Mouse (Mus musculus) liver, embryonic 16.5 days (tissue): ENCODE results near the gene Nelfe. TPM values are rescaled to one million over a fixed set of nuclear protein-coding genes. Genes with fewer than 3 reads are reported as not detected.

Experiments used
- ATAC-seq: fragments of 200-750 bp; cut with Nextera tagmentation; 2 replicates; pipeline ENCODE4 v1.8.0; 2017; ENCODE audit warnings: low read depth, mild to moderate bottlenecking, moderate number of reproducible peaks, moderate library complexity
- H3K27ac ChIP-seq: fragments of 300-500 bp; sonication (generic); 2 replicates; pipeline ENCODE4 v1.5.1; 2014; ENCODE audit warnings: mild to moderate bottlenecking, low read length
- H3K27me3 ChIP-seq: fragments of 300-500 bp; sonication (generic); 2 replicates; pipeline ENCODE4 v1.6.1; 2014; ENCODE audit warnings: low read depth, low read length, mixed read lengths; ENCODE audit not compliant: control insufficient read depth, insufficient read depth
- H3K36me3 ChIP-seq: fragments of 300-500 bp; sonication (generic); 2 replicates; pipeline ENCODE4 v1.6.1; 2014; ENCODE audit warnings: mild to moderate bottlenecking; ENCODE audit not compliant: control insufficient read depth, insufficient read depth
- H3K4me1 ChIP-seq: fragments of 300-500 bp; sonication (generic); 2 replicates; pipeline ENCODE4 v1.6.1; 2014; ENCODE audit warnings: low read depth, low read length, mixed read lengths; ENCODE audit not compliant: control insufficient read depth
- H3K4me2 ChIP-seq: fragments of 300-500 bp; sonication (generic); 2 replicates; pipeline ENCODE4 v1.6.1; 2014; ENCODE audit warnings: low read depth, low read length, mixed read lengths
- H3K4me3 ChIP-seq: fragments of 300-500 bp; sonication (generic); 2 replicates; pipeline ENCODE4 v1.5.1; 2014; ENCODE audit warnings: low read depth, mild to moderate bottlenecking, low read length
- H3K9ac ChIP-seq: fragments of 300-500 bp; sonication (generic); 2 replicates; pipeline ENCODE4 v1.6.1; 2014; ENCODE audit warnings: low read depth, low read length
- H3K9me3 ChIP-seq: fragments of 300-500 bp; sonication (generic); replicated peaks from 2 replicates; pipeline ENCODE4 v1.6.1; 2016; ENCODE audit warnings: low read length; ENCODE audit not compliant: control insufficient read depth
- WGBS: fragments of 180-500 bp; shearing (Covaris S2); extraction: QIAGEN DNeasy Blood & Tissue Kit; methylation state at CpG from one replicate; pipeline ENCODE4 v1.1.7; 2014; ENCODE audit not compliant: insufficient replicate concordance; 5-methylcytosine and 5-hydroxymethylcytosine counted together
- polyA plus RNA-seq: library from polyadenylated mRNA; unstranded; fragments of >200 nt; fragmentation: Nextera tagmentation; extraction: Ambion mirVana; gene quantifications from 2 replicates; pipeline ENCODE4 v1.2.1, GENCODE M21; 2015

The Nelfe gene
- polyA plus RNA-seq, 1 experiment from 2014 or later = 41.4 TPM

DNA sequence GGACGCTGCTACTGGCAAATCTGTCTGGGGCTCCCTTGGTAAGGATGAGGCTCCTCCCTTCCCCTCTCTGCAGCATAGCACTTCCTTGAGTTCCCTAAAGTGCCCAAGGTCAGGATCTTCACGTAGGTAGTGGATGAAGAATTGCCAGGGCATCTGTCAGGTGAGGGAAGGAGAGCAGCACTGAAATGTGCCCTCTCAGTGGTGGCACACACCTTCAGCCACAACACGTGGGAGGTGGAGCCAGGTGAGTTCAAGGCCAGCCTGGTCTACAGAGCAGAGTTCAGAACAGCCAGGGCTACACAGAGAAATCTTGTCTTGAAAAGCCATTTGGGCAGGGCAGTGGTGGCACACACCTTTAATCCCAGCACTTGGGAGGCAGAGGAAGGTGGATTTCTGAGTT, 4.6 kb downstream of the Nelfe start:
- no peak for ATAC-seq
- no peak overlapping the region for H3K27ac ChIP-seq
- H3K9ac ChIP-seq = no peak overlapping the region
- WGBS = 69% methylated on average over 3 of the region's 3 CpGs
- H3K4me2 ChIP-seq = no peak overlapping the region
- peaks cover 19% of the 10 kb centered on the region for H3K4me1 ChIP-seq
- no peaks in the 10 kb centered on the region for H3K27me3 ChIP-seq
- no peak overlapping the region for H3K4me3 ChIP-seq
- peaks cover 30% of the 10 kb centered on the region for H3K36me3 ChIP-seq
- H3K9me3 ChIP-seq = no peaks in the 10 kb centered on the region

DNA sequence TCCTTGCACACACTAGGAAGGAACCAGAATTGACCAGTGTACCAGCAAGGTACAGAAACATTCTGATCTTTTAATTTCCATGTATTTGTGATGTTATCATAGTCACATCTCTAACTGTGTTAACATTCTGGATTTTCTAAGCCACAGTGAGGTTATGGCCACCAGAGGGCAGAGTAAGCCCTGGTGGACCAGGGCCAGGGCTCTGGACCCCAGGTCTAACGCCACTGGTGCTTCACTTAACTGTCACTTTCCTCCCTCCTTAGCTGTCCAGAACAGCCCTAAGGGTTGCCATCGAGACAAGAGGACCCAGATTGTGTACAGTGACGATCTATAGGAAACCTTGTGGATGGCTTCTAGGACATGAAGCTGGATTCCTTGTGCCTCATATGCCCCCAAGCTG, 5.6 kb downstream of the Nelfe start:
- H3K27ac ChIP-seq = no peak overlapping the region
- H3K4me3 ChIP-seq = no peak overlapping the region
- H3K9me3 ChIP-seq = no peaks in the 10 kb centered on the region
- H3K9ac ChIP-seq = no peak overlapping the region
- WGBS = 34% methylated on average over 3 of the region's 3 CpGs
- peaks cover 16% of the 10 kb centered on the region for H3K4me1 ChIP-seq
- peaks cover 30% of the 10 kb centered on the region for H3K36me3 ChIP-seq
- no peaks in the 10 kb centered on the region for H3K27me3 ChIP-seq
- no peak for ATAC-seq
- no peak overlapping the region for H3K4me2 ChIP-seq

DNA sequence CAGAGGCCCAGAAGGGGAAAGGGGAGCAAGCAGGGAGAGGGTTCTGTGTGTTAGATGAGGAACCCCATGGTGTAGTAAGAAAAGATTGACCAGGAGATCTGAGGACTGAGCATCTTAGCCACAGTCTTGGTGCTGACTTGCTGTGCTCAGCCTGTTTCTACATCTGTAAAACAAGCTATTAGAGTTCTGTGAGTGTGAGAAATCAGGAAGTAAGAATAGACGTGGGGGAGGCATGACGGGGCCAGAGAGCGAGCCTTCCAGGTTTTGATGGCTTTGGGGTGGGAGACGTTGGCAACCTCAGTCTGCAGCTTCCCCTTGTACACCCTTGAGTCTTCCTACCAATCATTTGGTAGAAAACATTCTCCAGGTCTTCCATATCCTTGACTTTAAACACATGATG, 8.5 kb downstream of the Nelfe start:
- no peak overlapping the region for H3K4me2 ChIP-seq
- H3K27ac ChIP-seq = no peak overlapping the region
- H3K4me3 ChIP-seq = no peak overlapping the region
- H3K9ac ChIP-seq = no peak overlapping the region
- WGBS = 45% methylated on average over 4 of the region's 4 CpGs
- ATAC-seq = no peak
- H3K36me3 ChIP-seq = peaks cover 25% of the 10 kb centered on the region
- H3K9me3 ChIP-seq = no peaks in the 10 kb centered on the region
- no peaks in the 10 kb centered on the region for H3K27me3 ChIP-seq
- peaks cover 4% of the 10 kb centered on the region; the same call in 1 of the 2 replicates for H3K4me1 ChIP-seq

DNA sequence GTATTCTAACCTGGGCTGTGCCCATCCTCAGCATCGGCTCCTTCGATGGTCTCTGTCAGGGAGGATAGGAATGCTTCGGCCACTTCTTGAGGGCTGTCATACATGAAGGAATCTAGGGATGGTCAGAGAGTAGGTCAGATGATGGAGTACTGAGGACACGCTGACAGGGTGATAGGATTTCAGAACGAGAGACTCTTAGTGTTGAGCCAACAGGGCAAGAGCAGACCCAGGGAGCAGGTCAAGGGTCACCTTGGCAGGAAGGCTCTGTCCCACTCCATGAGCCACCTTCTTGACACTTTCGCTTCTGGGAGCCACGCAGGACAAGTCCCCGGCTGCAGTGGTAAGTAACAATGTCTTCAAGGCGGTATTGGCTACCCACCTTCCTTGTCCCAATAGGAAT, 10.3 kb downstream of the Nelfe start:
- peaks cover 4% of the 10 kb centered on the region; the same call in 1 of the 2 replicates for H3K4me1 ChIP-seq
- H3K36me3 ChIP-seq = peaks cover 15% of the 10 kb centered on the region
- 67% methylated on average over 9 of the region's 9 CpGs for WGBS
- ATAC-seq = no peak
- H3K4me2 ChIP-seq = peak overlapping the region; percentile 43
- no peaks in the 10 kb centered on the region for H3K9me3 ChIP-seq
- H3K9ac ChIP-seq = no peak overlapping the region
- H3K4me3 ChIP-seq = peak overlapping the region; percentile 54; the same call in 1 of the 2 replicates
- H3K27me3 ChIP-seq = no peaks in the 10 kb centered on the region
- H3K27ac ChIP-seq = no peak overlapping the region

DNA sequence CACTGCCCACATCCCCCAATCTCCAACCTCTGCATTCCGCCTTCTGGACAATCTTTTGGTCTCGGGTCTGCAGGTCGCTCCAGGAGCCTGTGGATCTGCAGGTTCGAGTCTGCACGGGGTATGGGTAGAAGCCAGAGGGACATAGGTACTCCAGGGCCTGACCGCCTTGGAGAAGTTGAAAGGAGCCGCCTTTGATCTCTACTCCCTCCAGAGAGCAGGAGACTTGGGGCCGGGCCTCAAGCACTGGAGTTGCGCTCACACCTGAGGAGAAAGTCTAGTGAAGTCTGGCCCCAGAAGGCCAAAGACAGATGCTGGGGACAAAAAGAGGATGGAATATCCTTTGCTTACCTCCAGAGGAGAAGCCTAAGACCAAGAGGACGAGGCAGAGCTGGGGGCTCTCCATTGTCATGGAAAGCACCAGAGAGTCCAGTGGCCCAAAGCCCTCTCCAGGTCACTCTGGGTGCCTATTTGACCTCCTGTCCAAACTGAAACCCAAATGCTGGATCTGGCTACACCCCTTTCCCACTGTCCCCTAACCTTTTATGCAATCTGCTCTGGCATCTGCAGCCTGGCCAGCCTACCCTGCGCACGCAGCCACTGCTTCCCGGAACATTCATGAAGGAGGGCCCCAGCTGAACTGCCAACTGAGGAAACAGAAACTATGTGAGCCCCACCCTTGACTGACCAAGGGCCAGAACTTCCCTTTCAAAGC, 11.7 kb downstream of the Nelfe start:
- Histone ChIP-seq H3K27ac (peak overlapping the region; percentile 77), H3K9me3 (no peaks in the 10 kb centered on the region), H3K9ac (peak overlapping the region; percentile 33), H3K4me3 (peak overlapping the region; percentile 54), H3K4me2 (peak overlapping the region; percentile 43), H3K27me3 (no peaks in the 10 kb centered on the region), H3K4me1 (peaks cover 4% of the 10 kb centered on the region; the same call in 1 of the 2 replicates), H3K36me3 (peaks cover 2% of the 10 kb centered on the region; the same call in 1 of the 2 replicates)
- peak; percentile 83 for ATAC-seq
- 47% methylated on average over 13 of the region's 13 CpGs for WGBS

DNA sequence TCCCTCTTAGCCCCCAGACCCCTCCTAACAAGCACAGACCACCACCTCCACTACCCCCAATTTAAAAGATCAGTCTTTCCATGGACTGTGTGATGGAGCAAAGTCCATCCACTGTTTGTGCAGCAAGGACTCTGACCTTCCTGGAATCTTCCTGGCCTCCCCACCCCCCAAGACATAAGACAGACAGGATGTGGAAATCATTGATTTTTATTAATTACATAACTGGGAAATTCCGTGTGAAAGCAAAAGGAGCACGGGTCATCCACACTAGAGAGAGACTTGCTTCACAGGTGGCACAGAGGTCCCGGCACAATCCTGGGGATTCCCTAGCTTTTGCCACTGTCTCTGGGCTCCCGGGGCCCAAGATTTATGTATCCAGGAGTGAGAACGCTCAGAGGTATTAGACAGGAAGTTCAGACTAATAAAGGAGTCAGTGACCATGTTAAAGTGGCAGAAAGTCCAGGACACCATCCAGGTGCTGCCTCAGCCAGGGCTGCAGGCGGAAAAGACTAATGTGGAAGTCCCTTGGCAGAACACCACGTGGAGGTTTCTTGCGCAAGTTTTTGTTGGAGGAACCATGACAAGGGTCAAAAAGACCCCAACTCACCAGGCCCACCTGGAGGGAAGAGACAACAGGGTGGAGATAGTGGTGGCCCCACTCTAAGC, 12.4 kb downstream of the Nelfe start, which contains the start of gene Cfb:
Gene Cfb (minus strand): TSS at position 103 of the 666 bp plus-strand sequence.
- Histone ChIP-seq H3K27me3 (no peaks in the 10 kb centered on the region), H3K4me1 (peaks cover 4% of the 10 kb centered on the region; the same call in 1 of the 2 replicates), H3K9ac (peak within 1 kb of the TSS; percentile 33), H3K9me3 (no peaks in the 10 kb centered on the region), H3K27ac (peak within 1 kb of the TSS; percentile 77), H3K36me3 (no peaks in the 10 kb centered on the region), H3K4me2 (peak within 1 kb of the TSS; percentile 43), H3K4me3 (peak within 1 kb of the TSS; percentile 54)
- peak; percentile 73 for ATAC-seq
- 36% methylated on average over 8 of the region's 8 CpGs for WGBS

DNA sequence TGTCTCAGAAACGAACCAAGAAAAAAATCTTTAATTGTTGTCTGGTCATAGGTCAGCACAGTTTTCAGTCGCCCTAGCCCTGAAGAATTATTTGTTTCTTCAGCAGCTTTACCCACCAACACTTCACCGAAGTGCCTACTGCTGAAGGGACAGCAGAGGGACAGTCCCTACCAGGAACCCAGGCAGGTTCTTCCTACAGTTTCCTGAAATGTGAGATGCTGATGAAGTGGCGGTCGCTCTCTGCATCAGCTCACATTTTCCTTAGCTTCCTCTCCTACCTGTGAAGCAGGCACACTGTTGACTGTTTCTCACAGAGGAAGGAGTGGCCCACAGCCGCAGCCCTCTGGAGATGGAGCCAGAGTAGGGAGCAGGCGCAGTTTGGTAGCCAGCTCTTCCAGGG, 15.8 kb downstream of the Nelfe start:
- no peaks in the 10 kb centered on the region for H3K9me3 ChIP-seq
- no peak overlapping the region for H3K4me3 ChIP-seq
- no peaks in the 10 kb centered on the region for H3K27me3 ChIP-seq
- no peak overlapping the region for H3K27ac ChIP-seq
- no peak overlapping the region for H3K9ac ChIP-seq
- H3K4me1 ChIP-seq = no peaks in the 10 kb centered on the region; the same call in 1 of the 2 replicates
- WGBS = 52% methylated on average over 7 of the region's 7 CpGs
- H3K36me3 ChIP-seq = no peaks in the 10 kb centered on the region
- no peak for ATAC-seq
- H3K4me2 ChIP-seq = no peak overlapping the region

DNA sequence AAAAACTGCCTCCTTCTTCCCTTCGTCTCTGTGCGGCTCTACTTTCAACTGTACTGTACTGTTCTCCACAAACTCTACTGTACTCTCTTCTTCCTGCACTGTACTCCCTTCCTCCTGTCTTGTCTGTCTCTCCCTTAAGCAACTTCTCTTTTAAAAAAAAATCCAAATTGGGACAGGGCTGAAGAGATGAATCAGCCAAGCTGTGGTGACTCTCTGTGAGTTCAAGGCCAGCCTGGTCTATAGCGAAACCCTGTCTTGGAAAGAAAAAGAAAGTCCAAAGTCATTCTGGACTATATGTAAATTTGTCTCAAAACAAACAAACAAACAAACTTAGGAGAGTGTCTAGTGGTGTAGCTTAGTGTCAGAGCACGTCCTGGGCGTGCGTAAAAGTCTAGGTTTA, 24.1 kb downstream of the Nelfe start:
- 72% methylated on average over 6 of the region's 6 CpGs for WGBS

DNA sequence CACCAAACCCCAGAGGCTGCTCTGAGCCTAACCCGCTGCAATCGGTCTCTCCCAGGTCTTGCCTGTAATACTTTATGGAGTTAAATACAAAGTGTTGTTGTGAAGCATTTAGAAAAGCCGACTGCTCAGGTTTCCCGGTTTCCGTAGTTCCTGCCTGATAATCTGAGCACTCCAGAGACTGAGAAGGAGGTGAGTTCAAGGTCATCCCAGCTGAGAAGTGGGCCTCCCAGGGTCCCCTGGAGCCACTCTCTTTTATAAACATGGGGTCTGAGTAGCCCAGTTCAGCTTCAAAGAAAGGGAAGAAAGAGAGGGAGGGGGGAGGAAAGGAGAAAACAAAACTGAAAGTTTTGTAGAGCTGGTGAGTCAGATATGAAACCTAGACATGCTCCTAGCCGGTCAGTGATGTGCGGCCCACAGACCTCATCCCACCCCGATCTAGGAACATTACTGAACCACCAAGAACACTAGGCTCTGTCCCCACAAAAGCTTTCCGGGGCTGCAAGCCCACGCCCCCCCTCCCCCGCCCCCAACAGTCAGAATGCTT, 29.2 kb downstream of the Nelfe start, which contains the start of gene Zbtb12:
Gene Zbtb12 (plus strand): TSS at position 148 of the 544 bp plus-strand sequence.
- H3K4me3 ChIP-seq = no peak within 1 kb of the TSS
- no peak within 1 kb of the TSS for H3K9ac ChIP-seq
- no peak for ATAC-seq
- 58% methylated on average over 11 of the region's 11 CpGs for WGBS
- H3K36me3 ChIP-seq = no peaks in the 10 kb centered on the region
- H3K4me1 ChIP-seq = no peaks in the 10 kb centered on the region; the same call in none of the 2 replicates
- no peaks in the 10 kb centered on the region for H3K27me3 ChIP-seq
- no peak within 1 kb of the TSS for H3K27ac ChIP-seq
- no peak within 1 kb of the TSS for H3K4me2 ChIP-seq
- H3K9me3 ChIP-seq = no peaks in the 10 kb centered on the region

More for the DNA sequence above, 24.1 kb downstream of the Nelfe start:
- H3K4me2 ChIP-seq = no peak overlapping the region
- H3K27me3 ChIP-seq = no peaks in the 10 kb centered on the region
- no peaks in the 10 kb centered on the region for H3K36me3 ChIP-seq
- no peaks in the 10 kb centered on the region for H3K9me3 ChIP-seq
- H3K9ac ChIP-seq = no peak overlapping the region
- no peak overlapping the region for H3K4me3 ChIP-seq
- H3K4me1 ChIP-seq = no peaks in the 10 kb centered on the region
- no peak overlapping the region for H3K27ac ChIP-seq
- ATAC-seq = no peak
